Mouse (Mus musculus) limb, embryonic 14.5 days (tissue): ENCODE data around the gene A26c2. TPM values are rescaled to one million over a fixed set of nuclear protein-coding genes. Genes with fewer than 3 reads are reported as not detected.

ENCODE experiments used
- ATAC-seq: fragments of 200-750 bp; cut with Nextera tagmentation; 2 replicates; pipeline ENCODE4 v1.8.0; 2017; ENCODE audit warnings: low read depth, moderate number of reproducible peaks, moderate TSS enrichment; ENCODE audit not compliant: low FRiP score
- DNase-seq: peaks from one replicate; pipeline ENCODE4 v3.0.0-alpha.2; 2015; ENCODE audit warnings: low spot score
- H3K27ac ChIP-seq: fragments of 300-500 bp; sonication (generic); replicated peaks from 2 replicates; pipeline ENCODE4 v1.5.1; 2014; ENCODE audit warnings: low read depth, mild to moderate bottlenecking, low read length, moderate library complexity, mixed read lengths
- H3K27me3 ChIP-seq: fragments of 300-500 bp; sonication (generic); 2 replicates; pipeline ENCODE4 v1.6.1; 2014; ENCODE audit warnings: low read length, mixed read lengths; ENCODE audit not compliant: control insufficient read depth, insufficient read depth
- H3K36me3 ChIP-seq: fragments of 300-500 bp; sonication (generic); 2 replicates; pipeline ENCODE4 v1.6.1; 2014; ENCODE audit warnings: mild to moderate bottlenecking, low read length, moderate library complexity, mixed read lengths; ENCODE audit not compliant: control insufficient read depth, insufficient read depth
- H3K4me1 ChIP-seq: fragments of 300-500 bp; sonication (generic); 2 replicates; pipeline ENCODE4 v1.6.1; 2014; ENCODE audit warnings: antibody characterized with exemption, low read length, mixed read lengths; ENCODE audit not compliant: control insufficient read depth, insufficient read depth
- H3K4me2 ChIP-seq: fragments of 300-500 bp; sonication (generic); replicated peaks from 2 replicates; pipeline ENCODE4 v1.6.1; 2014; ENCODE audit warnings: low read depth, mild to moderate bottlenecking, low read length, moderate library complexity; ENCODE audit not compliant: severe bottlenecking
- H3K4me3 ChIP-seq: fragments of 300-500 bp; sonication (generic); replicated peaks from 2 replicates; pipeline ENCODE4 v1.5.1; 2014; ENCODE audit warnings: low read length
- H3K9ac ChIP-seq: fragments of 300-500 bp; sonication (generic); 2 replicates; pipeline ENCODE4 v1.6.1; 2014; ENCODE audit warnings: mild to moderate bottlenecking, low read depth, low read length, moderate library complexity; ENCODE audit not compliant: severe bottlenecking
- H3K9me3 ChIP-seq: fragments of 300-500 bp; sonication (generic); 2 replicates; pipeline ENCODE4 v1.6.1; 2016; ENCODE audit warnings: low read length; ENCODE audit not compliant: control insufficient read depth
- POLR2A ChIP-seq: fragments of 200-500 bp; IDR thresholded peaks from 2 replicates; pipeline ENCODE4 v1.8.0; 2012; ENCODE audit warnings: inconsistent platforms, mild to moderate bottlenecking, moderate library complexity, borderline replicate concordance; ENCODE audit not compliant: insufficient read depth, insufficient read length; ENCODE audit errors: extremely low read depth
- WGBS: fragments of 180-500 bp; shearing (Covaris S2); extraction: QIAGEN DNeasy Blood & Tissue Kit; methylation state at CpG from one replicate; pipeline ENCODE4 v1.1.7; 2014; 5-methylcytosine and 5-hydroxymethylcytosine counted together
- polyA plus RNA-seq, 2 experiments: library from polyadenylated mRNA; depleted of rRNA in 1 of 2; stranded (reverse) in 1 of 2; unstranded in 1 of 2; fragments of >200 nt; fragmentation: Nextera tagmentation in 1 of 2; extraction: Ambion mirVana in 1 of 2; gene quantifications; 2 replicates each; pipeline versions ENCODE4 v1.2.1 to v1.2.3; 2012 to 2014

The A26c2 gene
- polyA plus RNA-seq (2012; rRNA removed) (not detected in 2 replicates), polyA plus RNA-seq (2014; fragmentation: Nextera tagmentation; extraction: Ambion mirVana) (not detected in 2 replicates)

DNA sequence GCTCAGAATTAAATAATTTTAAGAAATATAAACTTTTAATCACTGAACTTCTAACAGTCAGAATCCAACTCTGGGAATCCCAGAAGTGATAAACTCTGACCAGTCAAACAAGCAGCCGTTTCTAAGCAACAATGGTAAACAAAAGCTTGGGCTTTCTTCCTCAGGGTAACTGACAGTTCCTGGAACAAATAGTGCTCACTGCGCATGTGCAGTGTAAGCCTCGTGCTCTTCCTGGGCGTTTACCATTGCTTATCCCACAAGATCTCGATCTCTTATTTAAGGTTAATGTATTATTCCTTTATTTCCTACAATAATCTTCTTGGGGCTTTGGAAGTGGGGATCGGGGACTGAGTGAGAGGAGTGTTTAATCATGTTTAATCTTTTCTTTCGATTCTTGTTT lies at the start of gene A26c2:
A26c2 (minus strand) TSS at position 101 of the 400 bp plus-strand sequence.
- TF ChIP-seq POLR2A, result no peak
- Histone ChIP-seq H3K27me3 (no peaks in the 10 kb centered on the region), H3K36me3 (no peaks in the 10 kb centered on the region), H3K4me2 (no peak within 1 kb of the TSS), H3K27ac (no peak within 1 kb of the TSS), H3K4me3 (no peak within 1 kb of the TSS), H3K4me1 (no peaks in the 10 kb centered on the region), H3K9ac (no peak within 1 kb of the TSS), H3K9me3 (no peaks in the 10 kb centered on the region; the same call in 1 of the 2 replicates)
- ATAC-seq (no peak), DNase-seq (no peak)
- WGBS, result 82% methylated on average over 7 of the region's 7 CpGs

GRCm38 (mm10) chr7:62851471-62851870 lies 28.0 kb upstream of the A26c2 start:
- Histone ChIP-seq H3K27ac (no peak overlapping the region), H3K4me3 (no peak overlapping the region), H3K9me3 (no peaks in the 10 kb centered on the region), H3K27me3 (no peaks in the 10 kb centered on the region), H3K4me2 (no peak overlapping the region), H3K4me1 (no peaks in the 10 kb centered on the region), H3K9ac (no peak overlapping the region), H3K36me3 (no peaks in the 10 kb centered on the region)
- no peak for TF ChIP-seq POLR2A
- ATAC-seq (no peak), DNase-seq (no peak)
